Mouse (Mus musculus): ENCODE measurements at regions not wholly inside any gene's neighbourhood (a gene's known extent, or its start where the extent isn't known, plus 50 kb on each side); places are given as distances from the start of the nearest gene placed in this dataset.

DNA sequence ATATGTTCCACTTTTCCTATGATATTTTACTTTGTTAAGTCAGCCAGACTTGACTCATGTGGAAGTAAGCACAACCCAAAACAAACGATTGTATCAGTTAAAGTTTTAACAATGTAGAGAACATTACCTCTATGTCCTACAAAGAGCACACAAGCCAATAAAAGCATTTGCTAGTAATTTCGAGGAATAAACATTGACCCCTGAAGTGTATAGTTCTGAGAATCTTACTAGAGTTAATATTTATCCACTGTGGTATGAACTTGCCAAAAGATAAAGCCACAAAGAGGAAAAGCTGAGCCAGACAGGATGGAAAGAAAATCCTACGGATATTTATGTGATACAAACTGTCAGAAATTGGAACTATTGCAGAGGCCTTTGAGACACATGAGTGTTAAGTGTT lies 161.5 kb upstream of the Mbnl1 start:
- no peak for DNase-seq (ENCODE audit: low spot score in 2 of 2)

DNA sequence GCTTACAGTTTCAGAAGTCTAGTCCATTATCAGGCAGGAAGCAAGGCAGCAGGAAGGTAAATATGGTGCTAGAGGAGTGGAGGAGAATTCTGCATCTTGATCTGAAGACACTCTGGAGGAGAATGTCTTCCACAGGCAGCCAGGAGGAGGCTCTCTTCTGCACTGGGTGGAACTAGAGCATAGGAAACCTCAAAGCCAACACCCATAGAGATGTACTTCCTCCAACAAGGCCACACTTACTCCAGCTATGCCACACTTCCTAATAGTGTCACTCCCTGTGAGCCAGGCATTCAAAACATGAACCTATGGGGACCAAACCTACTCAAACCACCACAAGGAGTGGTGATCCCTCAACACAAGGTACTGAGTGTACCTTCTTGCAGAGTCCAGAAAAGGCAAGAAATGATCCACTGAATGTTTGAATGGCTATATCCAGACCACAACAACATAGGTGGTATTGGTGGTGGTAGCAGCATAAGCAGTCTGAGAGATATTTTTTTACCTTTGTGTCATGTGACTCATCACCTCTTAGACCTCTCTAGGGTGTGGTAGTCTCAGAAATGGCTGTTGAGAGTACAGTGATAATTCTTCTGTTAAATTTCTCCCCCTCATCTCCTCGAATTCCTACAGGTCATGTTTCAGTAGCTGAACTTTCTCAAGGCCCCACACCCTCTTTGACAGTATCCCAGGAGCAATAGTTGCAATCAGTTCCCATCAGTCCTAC lies 152.3 kb upstream of the Mbnl1 start:
- DNase-seq (ENCODE audit: low spot score in 2 of 2) = no peak

GRCm38 (mm10) chr3:60323514-60323913 lies 149.1 kb upstream of the Mbnl1 start:
- DNase-seq (ENCODE audit: low spot score in 2 of 2) = no peak

GRCm38 (mm10) chr3:60324416-60324815 lies 148.2 kb upstream of the Mbnl1 start:
- DNase-seq (ENCODE audit: low spot score in 2 of 2) = no peak

GRCm38 (mm10) chr3:60324969-60325368 lies 147.7 kb upstream of the Mbnl1 start:
- no peak for DNase-seq (ENCODE audit: low spot score in 2 of 2)

- no peak for DNase-seq (ENCODE audit: low spot score in 2 of 2)
Observed at GRCm38 (mm10) chr3:60332460-60332859, 140.2 kb upstream of the Mbnl1 start.

DNA sequence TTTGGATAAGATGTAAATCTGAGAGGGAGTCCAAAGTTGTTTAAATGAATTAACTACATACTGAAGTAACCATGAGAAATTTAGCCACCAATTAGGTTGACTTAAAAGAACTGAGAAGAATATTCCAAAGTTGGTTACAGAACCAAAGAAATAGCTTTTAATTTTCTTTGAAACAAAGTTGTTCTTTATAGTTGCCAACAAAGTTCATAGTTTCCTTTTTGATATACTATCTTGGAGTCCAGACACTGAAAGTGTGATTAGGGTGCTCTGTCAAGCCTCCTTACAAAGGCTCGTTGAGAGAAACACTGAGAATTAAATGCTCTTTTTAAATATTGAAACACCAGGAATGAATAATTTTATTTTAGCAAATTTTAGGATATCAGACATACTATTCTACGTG lies 139.0 kb upstream of the Mbnl1 start:
- DNase-seq (ENCODE audit: low spot score in 2 of 2) = no peak

DNA sequence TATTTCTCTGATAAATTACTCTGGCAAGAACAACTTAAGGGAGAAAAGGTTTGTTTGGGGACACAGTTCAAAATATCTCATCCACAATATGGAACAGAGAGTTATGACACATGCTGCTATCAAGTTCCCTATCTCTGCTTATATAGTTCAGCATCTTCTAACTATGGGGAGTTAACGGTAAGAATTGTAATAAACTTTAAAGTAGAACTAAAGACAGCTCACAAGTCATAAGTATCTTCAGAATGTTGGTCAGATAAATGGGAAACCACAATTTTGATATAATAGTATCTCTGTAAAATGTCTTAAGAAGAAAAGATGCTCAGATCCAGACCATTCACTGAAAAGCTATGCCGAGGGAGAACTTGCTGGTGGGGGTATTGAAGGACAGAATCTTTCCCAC lies 138.5 kb upstream of the Mbnl1 start:
- DNase-seq (ENCODE audit: low spot score in 2 of 2) = no peak

DNA sequence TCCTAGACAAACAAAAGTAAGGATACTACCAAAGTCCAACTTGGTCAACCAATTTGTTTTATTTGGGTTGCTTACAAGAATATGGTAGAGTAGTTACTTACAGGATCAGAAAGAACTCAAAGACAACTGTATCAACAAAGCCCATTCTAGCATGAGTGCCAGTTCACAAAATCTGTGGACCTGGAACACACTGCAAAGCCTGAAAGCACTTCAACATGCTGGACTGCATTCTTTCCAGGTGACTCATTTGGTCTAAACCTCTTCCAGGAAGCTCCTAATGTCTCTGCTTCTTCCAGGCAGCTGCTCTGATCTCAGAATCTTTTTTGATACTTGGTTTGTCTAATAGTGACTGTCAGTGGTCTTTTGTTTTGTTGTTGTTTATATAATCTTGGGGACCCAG lies 126.2 kb upstream of the Mbnl1 start:
- DNase-seq (ENCODE audit: low spot score in 2 of 2) = no peak

DNA sequence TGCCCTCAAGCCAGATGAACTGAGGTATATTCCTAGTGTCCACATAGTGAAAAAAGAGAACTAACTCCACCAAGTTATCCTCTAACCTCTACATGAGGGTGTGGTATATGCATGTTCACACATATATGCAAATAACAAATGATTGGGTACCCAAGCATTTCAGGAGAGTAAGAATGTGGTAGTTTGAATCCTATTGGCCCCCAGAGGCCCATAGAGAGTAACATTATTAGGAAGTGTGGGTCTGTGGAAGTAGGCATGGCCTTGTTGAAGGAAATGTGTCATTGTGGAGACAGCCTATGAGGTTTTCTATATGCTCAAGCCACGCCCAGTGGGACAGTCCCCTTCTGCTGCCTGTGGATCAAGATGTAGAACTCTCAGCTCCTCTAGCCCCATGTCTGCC lies 125.6 kb upstream of the Mbnl1 start:
- DNase-seq (ENCODE audit: low spot score in 2 of 2) = no peak

DNA sequence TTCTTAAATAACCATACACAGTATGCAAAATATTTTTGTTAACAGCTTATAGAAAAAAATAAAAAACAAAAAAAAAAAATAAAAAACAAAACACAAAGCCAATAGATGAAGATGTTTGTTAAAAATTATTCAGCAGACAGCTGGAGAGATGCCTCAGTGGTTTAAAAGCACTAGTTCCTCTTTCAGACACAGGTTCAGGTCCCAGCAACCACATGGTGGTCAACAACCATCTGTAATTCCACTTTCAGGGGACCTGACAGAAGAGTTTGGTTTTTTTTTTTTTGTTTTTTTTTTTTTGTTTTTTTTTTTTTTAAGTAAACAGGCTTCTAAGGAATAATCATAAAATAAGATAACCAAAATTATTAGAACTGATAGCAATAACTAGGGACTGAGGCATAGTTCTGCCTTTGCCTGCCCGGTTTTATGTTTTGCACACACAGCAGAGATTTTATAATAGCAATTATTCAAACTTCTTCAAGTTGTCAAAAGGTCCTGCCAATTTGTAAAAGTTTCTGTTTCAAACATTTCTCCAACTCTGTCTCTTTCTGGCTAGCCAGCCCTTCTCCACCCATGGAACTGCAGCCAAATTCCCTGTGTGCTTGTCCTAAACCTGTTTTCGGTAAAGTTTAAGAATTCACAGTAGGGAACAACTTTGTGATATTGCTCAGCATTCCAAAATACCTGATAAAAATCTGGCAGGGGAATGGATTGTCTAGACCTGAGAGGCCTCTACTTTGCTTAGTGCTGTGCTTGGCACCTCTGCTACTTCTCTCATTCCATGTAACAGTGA lies 101.3 kb upstream of the Mbnl1 start:
- no peak for DNase-seq (ENCODE audit: low spot score in 2 of 2)

DNA sequence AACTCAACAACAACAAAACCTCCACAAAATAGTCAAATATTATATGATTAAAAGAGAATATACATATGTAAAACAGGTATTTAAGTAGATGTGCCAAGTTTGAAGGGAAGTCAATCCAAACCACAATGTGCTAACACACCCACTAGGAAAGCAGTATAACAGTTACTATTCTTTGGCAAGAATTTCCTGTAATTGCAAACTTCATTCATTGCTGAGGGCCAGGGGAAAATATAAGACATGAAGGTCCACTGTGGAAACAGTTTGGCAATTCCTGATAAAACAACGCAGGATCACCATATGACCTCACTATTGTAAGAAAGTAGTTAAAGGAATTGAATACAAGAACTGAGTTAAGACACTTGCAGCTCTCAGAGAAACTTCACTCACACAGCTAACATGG lies 99.0 kb upstream of the Mbnl1 start:
- no peak for DNase-seq (ENCODE audit: low spot score in 2 of 2)

DNA sequence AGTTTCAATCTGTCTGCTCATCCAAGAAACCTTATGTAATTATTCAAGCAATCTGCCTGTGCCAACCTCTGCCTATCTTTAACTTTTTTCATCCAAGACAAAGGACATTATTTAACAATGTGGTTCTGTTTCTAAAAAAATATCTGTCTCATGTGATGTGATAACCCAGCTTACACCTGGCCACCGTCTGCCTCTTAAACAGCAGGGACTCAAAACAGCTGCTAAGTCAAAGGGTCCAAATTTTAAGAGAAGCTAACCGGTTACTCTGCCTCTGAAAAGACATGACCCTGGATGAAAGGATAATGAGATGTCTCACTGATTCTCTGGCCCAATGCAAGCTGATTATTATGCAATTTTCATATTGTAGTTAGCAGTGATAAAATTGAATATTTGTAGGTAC lies 84.0 kb upstream of the Mbnl1 start:
- DNase-seq (ENCODE audit: low spot score in 2 of 2) = no peak

- no peak for DNase-seq (ENCODE audit: low spot score in 2 of 2)
Observed at GRCm38 (mm10) chr3:60389032-60389431, 83.6 kb upstream of the Mbnl1 start.

DNA sequence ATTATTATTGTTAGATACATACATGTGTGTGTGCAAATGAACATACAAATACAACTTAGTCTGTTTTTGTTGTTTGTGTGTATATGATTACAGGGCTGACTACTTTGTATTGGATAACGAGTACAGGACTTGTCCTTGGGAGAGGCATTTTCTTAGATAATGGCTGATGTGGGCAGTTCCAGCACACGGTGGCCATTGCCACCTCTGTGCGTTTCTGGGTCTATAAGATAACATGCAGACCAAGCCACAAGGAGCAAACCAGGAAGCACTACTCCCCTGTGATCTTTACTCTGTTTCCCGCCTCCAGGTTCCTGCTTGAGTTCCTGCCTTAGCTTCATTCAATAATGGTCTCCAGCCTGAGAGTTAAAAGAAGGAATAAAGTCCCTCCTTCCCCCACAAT lies 77.3 kb upstream of the Mbnl1 start:
- DNase-seq (ENCODE audit: low spot score in 2 of 2) = no peak

DNA sequence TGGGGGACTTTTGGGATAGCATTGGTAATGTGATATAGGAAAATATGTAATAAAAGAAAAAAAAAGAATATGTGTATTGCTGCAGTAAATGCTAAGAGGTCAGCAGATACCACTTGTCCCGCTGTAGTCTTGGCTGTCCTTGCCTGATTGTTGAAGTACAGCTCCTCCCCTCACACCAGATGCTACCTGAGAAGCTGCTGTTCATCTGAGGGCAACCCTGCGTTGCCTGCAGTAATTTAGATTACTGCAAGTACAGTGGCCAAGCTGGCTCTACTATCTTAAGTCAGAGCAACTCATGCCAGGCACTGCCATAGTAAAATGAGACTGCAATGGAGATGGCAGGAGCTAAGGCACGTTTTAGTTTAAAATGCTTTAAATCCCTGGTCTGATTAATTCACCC lies 75.7 kb upstream of the Mbnl1 start:
- no peak for DNase-seq (ENCODE audit: low spot score in 2 of 2)

- no peak for DNase-seq (ENCODE audit: low spot score in 2 of 2)
Observed at GRCm38 (mm10) chr3:60398796-60399195, 73.8 kb upstream of the Mbnl1 start.

DNA sequence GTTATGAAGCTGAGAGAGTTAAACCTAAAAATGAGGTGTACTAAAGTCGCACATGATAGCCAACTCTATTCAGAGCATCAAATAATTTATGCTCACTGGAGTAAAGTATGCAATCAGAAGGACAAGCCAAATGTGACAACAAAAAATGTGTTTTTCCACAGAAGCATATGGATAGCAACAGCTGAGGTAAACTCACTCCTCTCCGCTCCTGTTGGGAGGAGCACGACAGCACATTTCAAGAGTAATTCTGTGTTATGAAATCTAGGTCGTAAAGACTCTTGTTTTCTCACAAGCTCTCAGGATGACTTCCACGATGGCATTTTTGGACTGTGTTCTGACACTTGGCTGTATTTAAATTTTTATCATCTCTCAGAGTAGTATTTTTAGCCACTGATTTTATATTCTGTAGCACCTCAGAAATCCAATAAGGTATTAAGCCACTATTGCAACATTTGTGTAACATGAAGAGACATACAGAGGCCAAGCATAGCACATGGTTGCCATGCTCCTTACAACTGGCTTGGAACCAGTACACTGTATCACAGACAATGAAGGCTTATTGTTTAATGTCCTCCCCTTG lies 70.3 kb upstream of the Mbnl1 start:
- DNase-seq (ENCODE audit: low spot score in 2 of 2) = no peak

- no peak for DNase-seq (ENCODE audit: low spot score in 2 of 2)
Observed at GRCm38 (mm10) chr3:60407426-60407825, 65.2 kb upstream of the Mbnl1 start.

- no peak for DNase-seq (ENCODE audit: low spot score in 2 of 2)
Observed at GRCm38 (mm10) chr3:60407906-60408305, 64.7 kb upstream of the Mbnl1 start.

DNA sequence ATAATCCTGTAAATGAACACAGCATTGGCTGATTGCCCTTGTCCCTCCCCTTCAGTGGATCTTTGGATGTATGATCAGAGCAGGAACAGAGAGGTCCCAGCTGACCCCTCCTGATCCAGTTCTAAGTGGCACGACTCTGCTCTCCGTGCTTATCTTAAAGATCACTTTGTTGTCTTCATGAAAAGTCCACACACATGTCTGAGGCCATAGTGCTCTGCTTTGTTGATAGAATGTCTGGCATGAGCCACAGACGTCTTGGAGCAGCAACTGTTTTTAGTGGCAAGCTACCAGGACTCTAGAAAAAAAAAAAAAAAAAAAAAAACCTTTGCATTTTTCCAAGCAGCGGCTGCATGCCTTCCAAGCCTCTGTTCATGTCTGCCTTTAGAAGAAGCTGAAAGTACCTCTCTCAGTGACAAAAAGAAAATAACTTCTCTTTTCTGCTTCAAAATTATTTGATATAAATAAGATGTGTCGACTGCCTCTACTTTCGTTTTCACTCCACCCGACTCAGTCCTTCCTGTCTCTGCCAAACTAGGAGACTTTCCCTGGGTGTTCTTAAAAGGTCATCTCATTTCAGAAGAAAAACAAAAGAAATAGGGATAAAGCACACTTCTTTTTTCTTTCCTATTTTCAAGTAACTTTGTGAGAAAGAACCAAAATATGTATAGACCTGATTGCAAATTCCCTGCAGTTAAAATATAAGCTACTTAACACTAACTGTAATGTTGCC lies 63.9 kb upstream of the Mbnl1 start:
- DNase-seq (ENCODE audit: low spot score in 2 of 2) = peak; percentile 13 to 15

- peak in 1 of 2 experiments; percentile 1 for DNase-seq (ENCODE audit: low spot score in 2 of 2)
Observed at GRCm38 (mm10) chr3:60409283-60409633, 63.4 kb upstream of the Mbnl1 start.
